In genomic region chr6:101251160-101251559, GRCm38 (mm10) we compare ENCODE assay signal across 10 mouse cellular contexts.
DNase-seq lines count a peak whose midpoint lies in the region; ATAC-seq lines count a peak whose summit lies in the region.
"Had no signal": no experiment of that assay in that cellular context is flagged by ENCODE, and none has a peak within 500 bp of the region (broad histone marks: within the 10 kb centered on the region; RNA-seq: fewer than 3 reads in every experiment).

No protein-coding gene starts in this region.

- H3K27me3 ChIP-seq in forebrain, embryonic 10.5 days (ENCODE audit: poor library complexity, severe bottlenecking), result peaks cover 15% of the 10 kb centered on the region; the same call in 1 of the 2 replicates
- no peaks in the 10 kb centered on the region for H3K27me3 ChIP-seq in forebrain, embryonic 11.5 days (ENCODE audit: control insufficient read depth, insufficient read depth, low read length)
- peaks cover 4% of the 10 kb centered on the region; the same call in 1 of the 2 replicates for H3K27me3 ChIP-seq in midbrain, embryonic 10.5 days (ENCODE audit: low read depth, poor library complexity, severe bottlenecking)
- no peaks in the 10 kb centered on the region for H3K27me3 ChIP-seq in midbrain, embryonic 11.5 days (ENCODE audit: control insufficient read depth, insufficient read depth, low read length)
- no peaks in the 10 kb centered on the region for H3K27me3 ChIP-seq in limb, embryonic 11.5 days (ENCODE audit: control insufficient read depth, insufficient read depth, low read length)
- peaks cover 7% of the 10 kb centered on the region for H3K27me3 ChIP-seq in neural tube, embryonic 15.5 days (replicated peaks)
- H3K27me3 ChIP-seq: megakaryocyte, embryonic 14.5 days had no signal

- WGBS in forebrain, embryonic 10.5 days, result 60% methylated on average over 5 of the region's 5 CpGs
- WGBS in forebrain, embryonic 11.5 days, result 45% methylated on average over 5 of the region's 5 CpGs
- 56% methylated on average over 5 of the region's 5 CpGs for WGBS in midbrain, embryonic 10.5 days
- WGBS in midbrain, embryonic 11.5 days, result 36% methylated on average over 5 of the region's 5 CpGs
- WGBS in limb, embryonic 11.5 days, result 25% methylated on average over 5 of the region's 5 CpGs
- WGBS in neural tube, embryonic 15.5 days, result 23% methylated on average over 5 of the region's 5 CpGs

- H3K9ac ChIP-seq in forebrain, embryonic 11.5 days (ENCODE audit: low read length), result no peak overlapping the region
- no peak overlapping the region for H3K9ac ChIP-seq in midbrain, embryonic 11.5 days (ENCODE audit: low read length)
- H3K9ac ChIP-seq in limb, embryonic 11.5 days (ENCODE audit: low read length), result no peak overlapping the region
- H3K9ac ChIP-seq in neural tube, embryonic 15.5 days (replicated peaks), result no peak overlapping the region

- no peaks in the 10 kb centered on the region for H3K9me3 ChIP-seq in forebrain, embryonic 10.5 days
- no peaks in the 10 kb centered on the region for H3K9me3 ChIP-seq in forebrain, embryonic 11.5 days (ENCODE audit: control insufficient read depth, low read length)
- no peaks in the 10 kb centered on the region for H3K9me3 ChIP-seq in midbrain, embryonic 10.5 days (replicated peaks)
- no peaks in the 10 kb centered on the region for H3K9me3 ChIP-seq in midbrain, embryonic 11.5 days (ENCODE audit: control insufficient read depth, low read length)
- H3K9me3 ChIP-seq in limb, embryonic 11.5 days (ENCODE audit: control insufficient read depth, low read length), result no peaks in the 10 kb centered on the region
- no peaks in the 10 kb centered on the region for H3K9me3 ChIP-seq in neural tube, embryonic 15.5 days (replicated peaks)

- H3K36me3 ChIP-seq in forebrain, embryonic 10.5 days (replicated peaks), result no peaks in the 10 kb centered on the region
- no peaks in the 10 kb centered on the region for H3K36me3 ChIP-seq in forebrain, embryonic 11.5 days (ENCODE audit: control insufficient read depth, insufficient read depth, low read length)
- H3K36me3 ChIP-seq in midbrain, embryonic 10.5 days, result no peaks in the 10 kb centered on the region
- no peaks in the 10 kb centered on the region for H3K36me3 ChIP-seq in midbrain, embryonic 11.5 days (ENCODE audit: control insufficient read depth, insufficient read depth, low read length)
- H3K36me3 ChIP-seq in limb, embryonic 11.5 days (ENCODE audit: control insufficient read depth, insufficient read depth, low read length), result no peaks in the 10 kb centered on the region
- no peaks in the 10 kb centered on the region for H3K36me3 ChIP-seq in neural tube, embryonic 15.5 days

- no peak overlapping the region for H3K4me2 ChIP-seq in forebrain, embryonic 11.5 days (ENCODE audit: low read depth, low read length, severe bottlenecking)
- no peak overlapping the region for H3K4me2 ChIP-seq in midbrain, embryonic 11.5 days
- H3K4me2 ChIP-seq in limb, embryonic 11.5 days (ENCODE audit: low read depth, severe bottlenecking), result no peak overlapping the region
- no peak overlapping the region for H3K4me2 ChIP-seq in neural tube, embryonic 15.5 days

- DNase-seq in forebrain, embryonic 10.5 days (ENCODE audit: extremely low spot score, low spot score), result no peak
- no peak for DNase-seq in forebrain, embryonic 11.5 days (ENCODE audit: low spot score)
- no peak for DNase-seq in midbrain, embryonic 10.5 days (ENCODE audit: low spot score)
- DNase-seq in midbrain, embryonic 11.5 days (ENCODE audit: low spot score, missing footprints), result no peak
- peak; percentile 51 for DNase-seq in limb, embryonic 11.5 days (ENCODE audit: low spot score)
- no peak for DNase-seq in retina, postnatal 1 day
- DNase-seq in urinary bladder, postnatal 14 days (ENCODE audit: low spot score), result no peak
- DNase-seq: spleen, adult 18-20 months had no signal

- peak overlapping the region; percentile 66; the same call in 1 of the 2 replicates for H3K27ac ChIP-seq in forebrain, embryonic 10.5 days
- H3K27ac ChIP-seq in forebrain, embryonic 11.5 days (ENCODE audit: low read depth, low read length), result no peak overlapping the region
- H3K27ac ChIP-seq in midbrain, embryonic 10.5 days (replicated peaks), result peak overlapping the region; percentile 68
- H3K27ac ChIP-seq in midbrain, embryonic 11.5 days (ENCODE audit: low read depth, low read length), result no peak overlapping the region
- H3K27ac ChIP-seq in limb, embryonic 11.5 days (replicated peaks; ENCODE audit: low read depth, low read length), result peak overlapping the region; percentile 63
- H3K27ac ChIP-seq in neural tube, embryonic 15.5 days (replicated peaks), result peak overlapping the region; percentile 25

- no peak overlapping the region for H3K4me3 ChIP-seq in forebrain, embryonic 10.5 days
- H3K4me3 ChIP-seq in forebrain, embryonic 11.5 days (ENCODE audit: low read depth, low read length), result no peak overlapping the region
- no peak overlapping the region for H3K4me3 ChIP-seq in midbrain, embryonic 10.5 days
- H3K4me3 ChIP-seq in midbrain, embryonic 11.5 days (ENCODE audit: low read depth, low read length), result no peak overlapping the region
- H3K4me3 ChIP-seq in limb, embryonic 11.5 days (ENCODE audit: low read depth, low read length), result no peak overlapping the region
- H3K4me3 ChIP-seq in neural tube, embryonic 15.5 days (replicated peaks), result no peak overlapping the region
- H3K4me3 ChIP-seq: megakaryocyte, embryonic 14.5 days had no signal

- no peak for ATAC-seq in forebrain, embryonic 11.5 days (replicated peaks; ENCODE audit: low FRiP score)
- ATAC-seq in midbrain, embryonic 11.5 days (ENCODE audit: low FRiP score), result no peak
- peak; percentile 81 for ATAC-seq in limb, embryonic 11.5 days (ENCODE audit: insufficient number of reproducible peaks, low FRiP score, low TSS enrichment, low read depth)
- ATAC-seq in neural tube, embryonic 15.5 days (ENCODE audit: low FRiP score), result peak; percentile 43; the same call in 1 of the 2 replicates

- H3K4me1 ChIP-seq in forebrain, embryonic 10.5 days, result peaks cover 57% of the 10 kb centered on the region
- peaks cover 7% of the 10 kb centered on the region; the same call in 1 of the 2 replicates for H3K4me1 ChIP-seq in forebrain, embryonic 11.5 days (replicated peaks; ENCODE audit: control insufficient read depth, insufficient read depth, low read length)
- peaks cover 62% of the 10 kb centered on the region for H3K4me1 ChIP-seq in midbrain, embryonic 10.5 days
- peaks cover 20% of the 10 kb centered on the region for H3K4me1 ChIP-seq in midbrain, embryonic 11.5 days (ENCODE audit: control insufficient read depth, insufficient read depth, low read length)
- H3K4me1 ChIP-seq in limb, embryonic 11.5 days (ENCODE audit: control insufficient read depth, insufficient read depth, low read length), result peaks cover 48% of the 10 kb centered on the region
- H3K4me1 ChIP-seq in neural tube, embryonic 15.5 days, result peaks cover 28% of the 10 kb centered on the region
- H3K4me1 ChIP-seq: megakaryocyte, embryonic 14.5 days had no signal

Comparison
In these comparisons a context has a peak if more than half of its experiments do, and no peak if none do; other contexts are left out.
1. H3K27ac ChIP-seq: peak in forebrain, embryonic 10.5 days (single experiment), midbrain, embryonic 10.5 days (single experiment), limb, embryonic 11.5 days (single experiment) and neural tube, embryonic 15.5 days (single experiment); none in forebrain, embryonic 11.5 days (single experiment) and midbrain, embryonic 11.5 days (single experiment).
2. ATAC-seq: peak in limb, embryonic 11.5 days (single experiment) and neural tube, embryonic 15.5 days (single experiment); none in forebrain, embryonic 11.5 days (single experiment) and midbrain, embryonic 11.5 days (single experiment).